Mouse (Mus musculus) liver, embryonic 14.5 days (tissue): ENCODE results near the gene Edc4.

Experiments used
- CTCF ChIP-seq: IDR thresholded peaks from 2 replicates; pipeline ENCODE4 v1.5.1; 2016; ENCODE audit warnings: antibody characterized with exemption, low read depth, control low read depth
- EP300 ChIP-seq: IDR thresholded peaks from 2 replicates; pipeline ENCODE4 v1.6.1; 2016; ENCODE audit warnings: antibody characterized with exemption, low read depth

GRCm38 (mm10) chr8:105839209-105839608 lies 41.5 kb upstream of the Edc4 start:
- TF ChIP-seq CTCF (no peak), EP300 (no peak)
